Mouse (Mus musculus): Measurements from ENCODE around the gene Spred1. TPM values are rescaled to one million over a fixed set of nuclear protein-coding genes. Genes with fewer than 3 reads are reported as not detected.

Spred1 gene
- total and polyA plus RNA-seq, 2 experiments from 2014 or later: 15.3 to 50.0 TPM

DNA sequence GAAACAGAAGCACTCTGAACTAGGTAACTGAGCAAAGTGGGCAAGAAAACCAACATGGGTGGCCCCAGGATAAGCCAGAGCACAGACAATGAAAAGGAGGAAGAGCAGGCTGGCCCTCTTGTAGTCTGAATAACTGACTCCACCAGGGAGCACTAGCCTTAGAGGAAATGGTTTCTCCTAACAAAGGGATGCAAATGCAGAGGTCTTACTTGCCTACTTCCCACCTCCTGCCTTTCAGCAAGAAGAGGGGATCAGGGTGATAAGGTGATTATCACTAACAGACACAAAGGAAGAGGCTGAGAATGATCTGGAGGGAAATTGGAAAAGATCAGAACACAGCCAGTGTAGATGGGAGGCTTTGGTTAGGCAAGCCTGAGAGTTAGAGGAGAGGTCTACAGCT lies 73.1 kb downstream of the Spred1 start:
- H3K27ac ChIP-seq: no peak overlapping the region
- ATAC-seq (no peak), DNase-seq (ENCODE audit: low spot score) (no peak)
- H3K4me2 ChIP-seq (ENCODE audit: low read depth, low read length): no peak overlapping the region
- H3K9me3 ChIP-seq (ENCODE audit: low read length): no peaks in the 10 kb centered on the region
- H3K4me3 ChIP-seq (ENCODE audit: low read length): no peak overlapping the region
- H3K27me3 ChIP-seq (ENCODE audit: insufficient read depth, low read length): no peaks in the 10 kb centered on the region
- H3K9ac ChIP-seq (replicated peaks; ENCODE audit: low read length): no peak overlapping the region
- H3K36me3 ChIP-seq (ENCODE audit: insufficient read depth, low read length): no peaks in the 10 kb centered on the region
- H3K4me1 ChIP-seq (ENCODE audit: insufficient read depth, low read length): no peaks in the 10 kb centered on the region
- no peak for TF ChIP-seq CTCF (IDR thresholded peaks at IDR 0.05; ENCODE audit: low read depth)

DNA sequence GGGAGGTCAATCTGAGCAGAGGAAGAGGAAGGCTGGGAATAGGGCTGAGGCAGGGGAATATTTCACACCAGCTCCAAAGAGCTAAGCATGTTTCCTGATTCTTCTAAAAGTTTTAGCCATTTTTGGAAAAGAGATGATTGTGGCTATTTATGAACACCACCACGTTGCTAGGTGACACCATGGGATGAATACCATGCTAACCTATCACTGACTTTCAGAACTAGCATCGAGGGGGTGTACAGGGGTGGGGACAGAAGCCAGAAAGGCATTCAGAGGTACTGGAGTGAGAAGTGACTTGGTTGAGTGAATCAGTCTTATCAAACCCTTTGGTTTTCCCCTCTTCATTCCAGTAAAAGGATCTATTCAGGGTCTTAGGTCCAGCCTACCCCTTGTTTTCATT lies 74.0 kb downstream of the Spred1 start:
- DNase-seq (ENCODE audit: low spot score) (no peak), ATAC-seq (no peak)
- Histone ChIP-seq H3K4me2 (ENCODE audit: low read depth, low read length) (no peak overlapping the region), H3K4me3 (ENCODE audit: low read length) (no peak overlapping the region), H3K4me1 (ENCODE audit: insufficient read depth, low read length) (no peaks in the 10 kb centered on the region), H3K27me3 (ENCODE audit: insufficient read depth, low read length) (no peaks in the 10 kb centered on the region), H3K9ac (replicated peaks; ENCODE audit: low read length) (no peak overlapping the region), H3K9me3 (ENCODE audit: low read length) (no peaks in the 10 kb centered on the region), H3K36me3 (ENCODE audit: insufficient read depth, low read length) (no peaks in the 10 kb centered on the region), H3K27ac (no peak overlapping the region)
- WGBS: 13% methylated on average over 2 of the region's 2 CpGs
- no peak for TF ChIP-seq CTCF (IDR thresholded peaks at IDR 0.05; ENCODE audit: low read depth)

DNA sequence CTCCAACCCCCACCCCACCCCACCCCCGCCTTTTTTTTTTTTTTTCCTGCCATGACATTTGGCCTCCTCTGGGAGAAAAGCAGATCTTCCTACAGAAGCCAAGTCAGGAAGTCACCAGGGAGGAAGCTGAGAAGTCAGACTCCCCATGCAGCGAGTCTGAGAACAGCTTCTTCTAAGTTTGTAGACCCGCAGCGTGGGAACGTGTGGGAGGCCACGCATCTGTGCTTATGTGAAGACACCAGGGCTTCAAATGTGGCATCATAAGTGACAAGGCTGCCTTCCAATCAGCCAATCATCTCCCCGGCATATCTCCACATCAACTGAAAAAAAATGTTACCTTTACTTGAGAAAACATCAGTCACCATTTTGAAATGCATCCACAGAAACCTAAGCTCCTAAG lies 74.4 kb downstream of the Spred1 start:
- no peak overlapping the region for H3K4me2 ChIP-seq (ENCODE audit: low read depth, low read length)
- TF ChIP-seq CTCF (IDR thresholded peaks at IDR 0.05; ENCODE audit: low read depth): no peak
- no peaks in the 10 kb centered on the region for H3K4me1 ChIP-seq (ENCODE audit: insufficient read depth, low read length)
- no peak overlapping the region for H3K9ac ChIP-seq (replicated peaks; ENCODE audit: low read length)
- no peak overlapping the region for H3K27ac ChIP-seq
- ATAC-seq: no peak
- WGBS: 23% methylated on average over 7 of the region's 7 CpGs
- no peak overlapping the region for H3K4me3 ChIP-seq (ENCODE audit: low read length)
- no peaks in the 10 kb centered on the region for H3K36me3 ChIP-seq (ENCODE audit: insufficient read depth, low read length)
- no peaks in the 10 kb centered on the region for H3K27me3 ChIP-seq (ENCODE audit: insufficient read depth, low read length)
- H3K9me3 ChIP-seq (ENCODE audit: low read length): no peaks in the 10 kb centered on the region
- DNase-seq (ENCODE audit: low spot score): no peak

DNA sequence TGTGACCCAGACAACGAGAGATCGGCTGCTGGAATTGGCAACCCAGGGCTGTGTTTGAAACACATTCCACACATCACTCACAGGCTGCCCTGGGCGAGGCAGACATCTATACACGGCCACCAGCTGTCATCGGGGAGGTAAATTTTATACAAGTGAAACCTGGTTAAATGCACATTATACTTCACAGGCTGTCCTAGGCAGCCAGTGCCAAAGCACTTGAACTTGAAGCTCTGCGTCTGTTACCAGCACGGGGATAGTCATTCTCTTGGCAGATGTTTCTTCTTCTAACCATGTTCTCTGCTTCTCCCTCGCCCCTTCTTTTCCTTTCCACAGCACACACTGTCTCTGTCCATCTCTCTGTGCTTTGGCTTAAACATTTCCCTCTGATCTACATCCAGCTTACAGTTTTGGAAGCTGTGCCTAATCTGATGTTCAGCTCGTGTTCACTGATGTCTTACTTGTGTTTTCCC lies 79.7 kb downstream of the Spred1 start:
- Histone ChIP-seq H3K36me3 (ENCODE audit: insufficient read depth, low read length) (no peaks in the 10 kb centered on the region), H3K27ac (no peak overlapping the region), H3K9ac (replicated peaks; ENCODE audit: low read length) (no peak overlapping the region), H3K4me3 (ENCODE audit: low read length) (no peak overlapping the region), H3K9me3 (ENCODE audit: low read length) (no peaks in the 10 kb centered on the region), H3K27me3 (ENCODE audit: insufficient read depth, low read length) (no peaks in the 10 kb centered on the region), H3K4me2 (ENCODE audit: low read depth, low read length) (no peak overlapping the region), H3K4me1 (ENCODE audit: insufficient read depth, low read length) (0 out of 2 replicates have a peak, but pooled peaks cover 8% of the 10 kb centered on the region)
- TF ChIP-seq CTCF (IDR thresholded peaks at IDR 0.05; ENCODE audit: low read depth): no peak
- no peak for DNase-seq (ENCODE audit: low spot score)
- 22% methylated on average over 9 of the region's 9 CpGs for WGBS
- ATAC-seq: peak; percentile 74

DNA sequence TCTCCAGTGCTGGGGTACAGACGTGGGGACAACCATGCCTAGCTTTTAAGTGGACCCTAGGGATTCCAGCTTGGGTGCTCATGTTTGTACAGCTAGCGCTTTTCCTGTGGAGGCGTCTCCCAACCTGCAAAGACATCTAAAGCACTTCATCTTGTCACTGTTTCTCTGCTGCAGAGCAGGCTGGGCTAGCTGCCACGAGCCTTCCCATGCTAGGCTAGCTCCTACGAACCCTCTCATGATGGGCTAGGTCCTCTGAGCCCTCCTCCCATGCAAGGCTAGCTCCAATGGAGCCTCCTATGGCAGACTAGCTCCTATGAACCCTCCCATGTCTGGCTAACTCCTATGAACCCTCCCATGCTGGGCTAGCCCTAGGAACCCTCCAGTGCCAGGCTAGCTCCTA lies 82.2 kb downstream of the Spred1 start:
- no peak for TF ChIP-seq CTCF (IDR thresholded peaks at IDR 0.05; ENCODE audit: low read depth)
- DNase-seq (ENCODE audit: low spot score) (no peak), ATAC-seq (no peak)
- H3K4me1 ChIP-seq (ENCODE audit: insufficient read depth, low read length): 0 out of 2 replicates have a peak, but pooled peaks cover 8% of the 10 kb centered on the region
- H3K36me3 ChIP-seq (ENCODE audit: insufficient read depth, low read length): no peaks in the 10 kb centered on the region
- H3K4me2 ChIP-seq (ENCODE audit: low read depth, low read length): no peak overlapping the region
- 83% methylated on average over 5 of the region's 5 CpGs for WGBS
- H3K27me3 ChIP-seq (ENCODE audit: insufficient read depth, low read length): no peaks in the 10 kb centered on the region
- H3K9me3 ChIP-seq (ENCODE audit: low read length): no peaks in the 10 kb centered on the region
- H3K4me3 ChIP-seq (ENCODE audit: low read length): no peak overlapping the region
- H3K9ac ChIP-seq (replicated peaks; ENCODE audit: low read length): no peak overlapping the region
- H3K27ac ChIP-seq: no peak overlapping the region

DNA sequence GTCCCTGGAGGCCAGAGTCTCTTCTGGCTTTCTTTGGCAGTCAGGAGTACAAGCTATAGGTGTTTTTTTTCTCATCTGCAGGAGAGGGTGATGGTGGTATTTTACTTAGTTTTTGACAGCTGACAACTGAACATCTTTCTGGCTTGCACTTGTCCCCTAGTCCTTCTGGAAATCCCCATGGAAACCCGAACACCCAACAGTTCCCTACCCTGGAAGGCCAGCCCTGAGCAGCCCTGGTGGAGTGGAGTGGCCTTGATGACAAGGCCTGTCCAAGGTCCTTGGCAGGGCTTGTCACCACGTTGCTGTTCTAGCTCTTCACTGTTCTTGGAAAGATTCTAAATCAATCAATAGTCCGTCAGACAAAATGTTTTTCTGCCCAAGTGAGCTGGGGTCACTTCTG lies 83.4 kb downstream of the Spred1 start:
- 59% methylated on average over 3 of the region's 3 CpGs for WGBS
- Histone ChIP-seq H3K9ac (replicated peaks; ENCODE audit: low read length) (no peak overlapping the region), H3K9me3 (ENCODE audit: low read length) (no peaks in the 10 kb centered on the region), H3K27me3 (ENCODE audit: insufficient read depth, low read length) (no peaks in the 10 kb centered on the region), H3K4me3 (ENCODE audit: low read length) (no peak overlapping the region), H3K4me1 (ENCODE audit: insufficient read depth, low read length) (0 out of 2 replicates have a peak, but pooled peaks cover 8% of the 10 kb centered on the region), H3K4me2 (ENCODE audit: low read depth, low read length) (no peak overlapping the region), H3K36me3 (ENCODE audit: insufficient read depth, low read length) (no peaks in the 10 kb centered on the region), H3K27ac (no peak overlapping the region)
- DNase-seq (ENCODE audit: low spot score) (no peak), ATAC-seq (no peak)
- no peak for TF ChIP-seq CTCF (IDR thresholded peaks at IDR 0.05; ENCODE audit: low read depth)

DNA sequence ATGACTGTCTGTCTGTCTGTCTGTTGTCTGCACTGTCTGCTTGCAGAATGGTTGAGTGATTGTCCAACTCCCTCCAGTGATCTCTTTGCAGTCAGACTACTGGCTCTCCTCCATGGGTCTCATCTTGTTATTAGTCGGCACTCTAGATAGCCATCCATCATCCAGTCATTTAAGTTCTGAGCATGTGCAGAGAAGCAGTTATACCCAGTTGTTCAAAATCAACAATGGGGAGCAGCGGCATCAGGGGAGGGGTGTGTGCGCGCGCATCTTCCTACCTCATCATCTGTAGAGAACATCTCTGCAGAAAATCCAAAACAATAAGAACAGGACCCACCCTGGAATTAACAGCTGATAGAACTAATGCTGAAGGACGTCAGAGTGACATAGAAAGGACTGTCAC lies 83.9 kb downstream of the Spred1 start:
- TF ChIP-seq CTCF (IDR thresholded peaks at IDR 0.05; ENCODE audit: low read depth): no peak
- H3K36me3 ChIP-seq (ENCODE audit: insufficient read depth, low read length): no peaks in the 10 kb centered on the region
- 74% methylated on average over 6 of the region's 6 CpGs for WGBS
- H3K9me3 ChIP-seq (ENCODE audit: low read length): no peaks in the 10 kb centered on the region
- ATAC-seq (no peak), DNase-seq (ENCODE audit: low spot score) (no peak)
- H3K27ac ChIP-seq: no peak overlapping the region
- no peaks in the 10 kb centered on the region for H3K27me3 ChIP-seq (ENCODE audit: insufficient read depth, low read length)
- no peak overlapping the region for H3K4me2 ChIP-seq (ENCODE audit: low read depth, low read length)
- H3K4me3 ChIP-seq (ENCODE audit: low read length): no peak overlapping the region
- no peak overlapping the region for H3K9ac ChIP-seq (replicated peaks; ENCODE audit: low read length)
- 0 out of 2 replicates have a peak, but pooled peaks cover 8% of the 10 kb centered on the region for H3K4me1 ChIP-seq (ENCODE audit: insufficient read depth, low read length)

Measured in hindbrain, postnatal 0 days (tissue).